Mouse (Mus musculus) Patski (cell line): ENCODE data around the gene Slc35b2. TPM values are rescaled to one million over a fixed set of nuclear protein-coding genes. Genes with fewer than 3 reads are reported as not detected.

Experiments
- ATAC-seq: fragments of 100-300 bp; one replicate; pipeline ENCODE4 v1.8.0; 2021
- CTCF ChIA-PET: fragments of 350-600 bp; sonication (Branson Sonifier 250); formaldehyde crosslinking; loops from one replicate; lab custom pipeline; 2022; ENCODE audit warnings: inconsistent platforms; lab: Charles Lee
- POLR2A ChIA-PET: fragments of 350-600 bp; sonication (Branson Sonifier 250); formaldehyde crosslinking; loops from one replicate; lab custom pipeline; 2022; ENCODE audit warnings: antibody characterized with exemption, inconsistent platforms; lab: Charles Lee
- DNase-seq: peaks from one replicate; pipeline ENCODE4 v3.0.0-alpha.2; 2011; ENCODE audit warnings: low read depth, low spot score
- H3K27me3 ChIP-seq: fragments of 371-371 bp; one replicate; pipeline ENCODE4 v1.5.1; 2021
- CTCF ChIP-seq: fragments of 100-300 bp; IDR thresholded peaks from one replicate; pipeline ENCODE4 v1.5.1; 2021
- in situ Hi-C: fragments of 300-500 bp; cut with MboI; formaldehyde crosslinking; loops from 3 replicates; pipeline ENCODE4 v1.11.1; 2018; ENCODE audit warnings: low pct_unique_long_range_greater_than_20kb, mixed read lengths
- polyA plus RNA-seq: library from polyadenylated mRNA; unstranded; gene quantifications from one replicate; pipeline ENCODE4 v1.2.3, GENCODE M21; 2021

Gene Slc35b2
- 98.0 TPM for polyA plus RNA-seq

- ATAC-seq (peak; percentile 82), DNase-seq (no peak)
- TF ChIP-seq CTCF, result no peak
- ChIA-PET CTCF (interaction anchor here (1.9 kb wide), 1 partner anchor 11 kb away, joined by 7 read pairs; no protein-coding TSS in a partner anchor), POLR2A (interaction anchor here (1.6 to 2.7 kb wide), 2 partner anchors 9 to 10 kb away, joined by 5 to 7 read pairs; partner anchors contain the start of gene Hsp90ab1)
- in situ Hi-C loops, result no loop called here
- H3K27me3 ChIP-seq, result no peaks in the 10 kb centered on the region
These were observed at the start of gene Slc35b2 for GRCm38 (mm10) chr17:45563655-45564530. Gene Slc35b2, plus strand, starts transcription at chr17:45563874.

- H3K27me3 ChIP-seq, result no peaks in the 10 kb centered on the region
- no peak for TF ChIP-seq CTCF
- ChIA-PET CTCF (no interaction called here), POLR2A (interaction anchor here (0.7 kb wide), 1 partner anchor 86 kb away, joined by 3 read pairs; no protein-coding TSS in a partner anchor)
- in situ Hi-C loops, result no loop called here
- no peak for DNase-seq
- no peak for ATAC-seq
These were observed 48.4 kb upstream of the Slc35b2 start for GRCm38 (mm10) chr17:45515204-45515726.

GRCm38 (mm10) chr17:45515806-45516205 is 47.9 kb upstream of the Slc35b2 start:
- ATAC-seq, result no peak
- POLR2A ChIA-PET, result interaction anchor here (1.8 kb wide), 1 partner anchor 9 kb away, joined by 10 read pairs; the partner anchor contains the start of gene Aars2

GRCm38 (mm10) chr17:45516488-45516887 is 47.2 kb upstream of the Slc35b2 start:
- DNase-seq, result no peak
- TF ChIP-seq CTCF, result no peak
- ChIA-PET CTCF (interaction anchor here (0.7 to 2.1 kb wide), 15 partner anchors 8 to 48 kb away, joined by 3 to 10 read pairs (median 3); partner anchors contain the start of genes Aars2 and Tmem151b), POLR2A (interaction anchor here (1.8 kb wide), 1 partner anchor 9 kb away, joined by 10 read pairs; the partner anchor contains the start of gene Aars2)
- H3K27me3 ChIP-seq, result no peaks in the 10 kb centered on the region
- in situ Hi-C loops, result no loop called here
- peak; percentile 22 for ATAC-seq

More at GRCm38 (mm10) chr17:45515806-45516205, 47.9 kb upstream of the Slc35b2 start:
- H3K27me3 ChIP-seq, result no peaks in the 10 kb centered on the region
- in situ Hi-C loops, result no loop called here
- DNase-seq, result no peak
- no peak for TF ChIP-seq CTCF
- CTCF ChIA-PET, result interaction anchor here (0.7 to 2.1 kb wide), 13 partner anchors 9 to 47 kb away, joined by 3 to 10 read pairs (median 4); partner anchors contain the start of genes Aars2 and Tmem151b

GRCm38 (mm10) chr17:45517135-45517534 is 46.5 kb upstream of the Slc35b2 start:
- no peak for DNase-seq
- POLR2A ChIA-PET, result interaction anchor here (1.8 kb wide), 1 partner anchor 10 kb away, joined by 10 read pairs; the partner anchor contains the start of gene Aars2
- no peak for TF ChIP-seq CTCF
- no peaks in the 10 kb centered on the region for H3K27me3 ChIP-seq
- in situ Hi-C loops, result no loop called here
- no peak for ATAC-seq
- CTCF ChIA-PET, result interaction anchor here (0.9 to 2.2 kb wide), 8 partner anchors 10 to 48 kb away, joined by 3 to 10 read pairs (median 4); partner anchors contain the start of genes Aars2 and Tmem151b

- H3K27me3 ChIP-seq, result no peaks in the 10 kb centered on the region
- in situ Hi-C loops, result no loop called here
- CTCF ChIA-PET, result interaction anchor here (1.2 to 2.2 kb wide), 3 partner anchors 11 to 36 kb away, joined by 4 to 10 read pairs (median 6); partner anchors contain the start of gene Aars2
- ATAC-seq (no peak), DNase-seq (no peak)
- TF ChIP-seq CTCF, result no peak
- POLR2A ChIA-PET, result interaction anchor here (1.8 kb wide), 1 partner anchor 11 kb away, joined by 10 read pairs; the partner anchor contains the start of gene Aars2
These were observed 46.0 kb upstream of the Slc35b2 start for GRCm38 (mm10) chr17:45517549-45518215.

- TF ChIP-seq CTCF, result no peak
- ATAC-seq (no peak), DNase-seq (no peak)
- CTCF ChIA-PET, result interaction anchor here (2.2 kb wide), 1 partner anchor 32 kb away, joined by 6 read pairs; no protein-coding TSS in a partner anchor
- POLR2A ChIA-PET, result interaction anchor here (1.1 kb wide), 1 partner anchor 39 kb away, joined by 4 read pairs; no protein-coding TSS in a partner anchor
- in situ Hi-C loops, result no loop called here
- H3K27me3 ChIP-seq, result no peaks in the 10 kb centered on the region
These were observed 44.8 kb upstream of the Slc35b2 start for GRCm38 (mm10) chr17:45518766-45519475.

GRCm38 (mm10) chr17:45520136-45520535 is 43.5 kb upstream of the Slc35b2 start:
- in situ Hi-C loops, result no loop called here
- TF ChIP-seq CTCF, result no peak
- CTCF ChIA-PET, result interaction anchor here (1.0 kb wide), 1 partner anchor 35 kb away, joined by 3 read pairs; the partner anchor contains the start of gene Nfkbie
- POLR2A ChIA-PET, result no interaction called here
- ATAC-seq (no peak), DNase-seq (no peak)
- H3K27me3 ChIP-seq, result no peaks in the 10 kb centered on the region

- no peak for TF ChIP-seq CTCF
- in situ Hi-C loops, result no loop called here
- peaks cover 9% of the 10 kb centered on the region for H3K27me3 ChIP-seq
- no peak for ATAC-seq
- CTCF ChIA-PET, result interaction anchor here (1.1 kb wide), 1 partner anchor 25 kb away, joined by 3 read pairs; no protein-coding TSS in a partner anchor
- no peak for DNase-seq
- POLR2A ChIA-PET, result interaction anchor here (0.8 kb wide), 1 partner anchor 14 kb away, joined by 4 read pairs; no protein-coding TSS in a partner anchor
These were observed 40.4 kb upstream of the Slc35b2 start, which contains the start of gene Tcte1 for GRCm38 (mm10) chr17:45523263-45523662. Gene Tcte1, plus strand, starts transcription at chr17:45523434.
